20 mouse cellular contexts compared by ENCODE assay signal in the genomic region with DNA sequence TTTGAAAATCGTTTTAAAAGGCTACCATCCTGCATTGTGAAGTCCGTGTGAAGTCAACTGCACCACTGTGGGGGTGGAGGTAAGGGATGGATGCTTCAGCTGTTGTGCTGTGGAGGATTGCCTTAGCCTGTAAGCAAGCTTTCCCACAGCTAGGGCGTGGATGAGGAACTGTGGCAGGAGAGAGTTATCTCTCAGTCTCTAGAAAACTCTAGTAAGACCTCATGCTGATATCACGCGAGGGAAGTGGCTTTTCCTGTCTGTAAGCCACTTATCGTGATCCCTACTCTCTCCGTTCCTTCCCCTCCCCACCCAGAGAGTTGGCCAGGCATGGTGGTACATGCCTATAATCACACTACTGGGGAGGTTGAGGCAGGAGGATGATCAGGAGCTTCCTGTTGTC. TPM values are rescaled to one million over a fixed set of nuclear protein-coding genes. Genes with fewer than 3 reads are reported as not detected.
DNase-seq lines count a peak whose midpoint lies in the region; ATAC-seq and TF ChIP-seq lines count a peak whose summit lies in the region.
"Had no signal": no experiment of that assay in that cellular context is flagged by ENCODE, and none has a peak within 500 bp of the region (broad histone marks: within the 10 kb centered on the region; RNA-seq: fewer than 3 reads in every experiment).

No protein-coding gene starts in this region.

- no peak overlapping the region for H3K4me3 ChIP-seq in midbrain, embryonic 11.5 days (ENCODE audit: low read depth, low read length)
- H3K4me3 ChIP-seq in midbrain, postnatal 0 days (ENCODE audit: low read depth, low read length) = no peak overlapping the region
- no peak overlapping the region for H3K4me3 ChIP-seq in liver, embryonic 11.5 days (ENCODE audit: low read depth, low read length)
- H3K4me3 ChIP-seq in cerebellum, adult 2 months (replicated peaks; ENCODE audit: insufficient read depth, low read depth, low read length) = no peak overlapping the region
- no peak overlapping the region for H3K4me3 ChIP-seq in kidney, embryonic 15.5 days (replicated peaks)
- H3K4me3 ChIP-seq: embryonic facial prominence, embryonic 12.5 days; forebrain, embryonic 15.5 days; midbrain, embryonic 12.5 days; stomach, embryonic 15.5 days had no signal

- no peaks in the 10 kb centered on the region for H3K36me3 ChIP-seq in midbrain, embryonic 11.5 days (ENCODE audit: control insufficient read depth, insufficient read depth, low read length)
- H3K36me3 ChIP-seq in midbrain, postnatal 0 days (ENCODE audit: insufficient read depth, low read length) = peaks cover 3% of the 10 kb centered on the region; the same call in 1 of the 2 replicates
- H3K36me3 ChIP-seq in liver, embryonic 11.5 days (ENCODE audit: control insufficient read depth, insufficient read depth, low read length) = no peaks in the 10 kb centered on the region
- H3K36me3 ChIP-seq in kidney, embryonic 15.5 days = no peaks in the 10 kb centered on the region
- H3K36me3 ChIP-seq: forebrain, embryonic 15.5 days; midbrain, embryonic 12.5 days; stomach, embryonic 15.5 days had no signal

- no peak for TF ChIP-seq POLR2A in cerebellum, adult 2 months (IDR thresholded peaks at IDR 0.05; ENCODE audit: borderline replicate concordance, insufficient read depth, low read length)

- intact Hi-C loops in heart, postnatal 14 days (cut with DNase I) = no loop called here

- no peaks in the 10 kb centered on the region for H3K27me3 ChIP-seq in midbrain, embryonic 11.5 days (ENCODE audit: control insufficient read depth, insufficient read depth, low read length)
- no peaks in the 10 kb centered on the region for H3K27me3 ChIP-seq in midbrain, postnatal 0 days (ENCODE audit: insufficient read depth, low read length)
- no peaks in the 10 kb centered on the region for H3K27me3 ChIP-seq in liver, embryonic 11.5 days (replicated peaks; ENCODE audit: control insufficient read depth, insufficient read depth, low read length)
- no peaks in the 10 kb centered on the region for H3K27me3 ChIP-seq in cerebellum, adult 2 months (ENCODE audit: control insufficient read depth, insufficient read depth, low read length)
- no peaks in the 10 kb centered on the region for H3K27me3 ChIP-seq in kidney, embryonic 15.5 days
- H3K27me3 ChIP-seq: embryonic facial prominence, embryonic 12.5 days; forebrain, embryonic 15.5 days; midbrain, embryonic 12.5 days; stomach, embryonic 15.5 days had no signal

- no peak overlapping the region for H3K27ac ChIP-seq in midbrain, embryonic 11.5 days (ENCODE audit: low read depth, low read length)
- H3K27ac ChIP-seq in midbrain, postnatal 0 days (ENCODE audit: low read depth, low read length) = no peak overlapping the region
- H3K27ac ChIP-seq in liver, embryonic 11.5 days (ENCODE audit: low read depth, low read length) = no peak overlapping the region
- H3K27ac ChIP-seq in cerebellum, adult 2 months (ENCODE audit: insufficient read depth, low read length) = no peak overlapping the region
- no peak overlapping the region for H3K27ac ChIP-seq in kidney, embryonic 15.5 days
- H3K27ac ChIP-seq: embryonic facial prominence, embryonic 12.5 days; midbrain, embryonic 12.5 days; stomach, embryonic 15.5 days had no signal

- peak; percentile 65 for DNase-seq in midbrain, embryonic 11.5 days (ENCODE audit: low spot score, missing footprints)
- no peak for DNase-seq in midbrain, postnatal 0 days (ENCODE audit: low spot score)
- DNase-seq in liver, embryonic 11.5 days (ENCODE audit: low spot score) = no peak
- no peak for DNase-seq in heart, postnatal 14 days
- no peak for DNase-seq in cerebellum, adult 2 months
- DNase-seq: adrenal gland, adult 2 months; cerebellum, adult 9-11 months; kidney, adult 2 months; kidney, postnatal 4 days; layer of hippocampus, postnatal 36 days; left cerebral cortex, postnatal 4 days; lung, adult 2 months; thymus, adult 18-20 months had no signal

- no peak overlapping the region for H3K9ac ChIP-seq in midbrain, embryonic 11.5 days (ENCODE audit: low read length)
- no peak overlapping the region for H3K9ac ChIP-seq in midbrain, postnatal 0 days (replicated peaks; ENCODE audit: low read length, poor library complexity, severe bottlenecking)
- no peak overlapping the region for H3K9ac ChIP-seq in liver, embryonic 11.5 days (ENCODE audit: low read depth, low read length)
- no peak overlapping the region for H3K9ac ChIP-seq in kidney, embryonic 15.5 days
- H3K9ac ChIP-seq: embryonic facial prominence, embryonic 12.5 days; forebrain, embryonic 15.5 days; midbrain, embryonic 12.5 days; stomach, embryonic 15.5 days had no signal

- no peak for ATAC-seq in midbrain, embryonic 11.5 days (ENCODE audit: low FRiP score)
- ATAC-seq in midbrain, postnatal 0 days (ENCODE audit: low FRiP score) = no peak
- ATAC-seq in liver, embryonic 11.5 days (replicated peaks; ENCODE audit: low FRiP score) = peak; percentile 40; the same call in 1 of the 2 replicates
- ATAC-seq in megakaryocyte, adult 5-6 weeks (ENCODE audit: poor library complexity, severe bottlenecking) = 0 out of 2 replicates have a peak, but pooled peaks have one; percentile 26
- ATAC-seq in kidney, embryonic 15.5 days (replicated peaks; ENCODE audit: low FRiP score) = no peak
- ATAC-seq: forebrain, embryonic 15.5 days; inflammation-experienced regulatory T-cells, adult 6 months had no signal

- TF ChIP-seq CTCF in midbrain, postnatal 0 days (IDR thresholded peaks at IDR 0.05) = no peak
- no peak for TF ChIP-seq CTCF in cerebellum, adult 2 months (IDR thresholded peaks at IDR 0.05; ENCODE audit: borderline replicate concordance, insufficient read depth, low read depth, low read length)

- no peaks in the 10 kb centered on the region for H3K4me1 ChIP-seq in midbrain, embryonic 11.5 days (ENCODE audit: control insufficient read depth, insufficient read depth, low read length)
- no peaks in the 10 kb centered on the region; the same call in 1 of the 2 replicates for H3K4me1 ChIP-seq in midbrain, postnatal 0 days (ENCODE audit: insufficient read depth, low read length)
- peaks cover 37% of the 10 kb centered on the region for H3K4me1 ChIP-seq in liver, embryonic 11.5 days (replicated peaks; ENCODE audit: control insufficient read depth, insufficient read depth, low read length)
- H3K4me1 ChIP-seq in cerebellum, adult 2 months (ENCODE audit: control insufficient read depth, insufficient read depth, low read length) = peaks cover 31% of the 10 kb centered on the region
- H3K4me1 ChIP-seq in kidney, embryonic 15.5 days = no peaks in the 10 kb centered on the region
- H3K4me1 ChIP-seq: embryonic facial prominence, embryonic 12.5 days; stomach, embryonic 15.5 days had no signal

- no peak overlapping the region for H3K4me2 ChIP-seq in midbrain, embryonic 11.5 days
- H3K4me2 ChIP-seq in midbrain, postnatal 0 days (ENCODE audit: low read depth, low read length, poor library complexity, severe bottlenecking) = no peak overlapping the region
- H3K4me2 ChIP-seq in liver, embryonic 11.5 days = no peak overlapping the region
- H3K4me2 ChIP-seq in kidney, embryonic 15.5 days = no peak overlapping the region
- H3K4me2 ChIP-seq: embryonic facial prominence, embryonic 12.5 days; forebrain, embryonic 15.5 days; midbrain, embryonic 12.5 days; stomach, embryonic 15.5 days had no signal

- WGBS in midbrain, embryonic 11.5 days = 80% methylated on average over 7 of the region's 7 CpGs
- WGBS in midbrain, postnatal 0 days = 86% methylated on average over 7 of the region's 7 CpGs
- 50% methylated on average over 7 of the region's 7 CpGs for WGBS in liver, embryonic 11.5 days
- WGBS in cerebellum, adult 2 months = 87% methylated on average over 7 of the region's 7 CpGs
- 87% methylated on average over 7 of the region's 7 CpGs for WGBS in kidney, embryonic 15.5 days

- H3K9me3 ChIP-seq in midbrain, embryonic 11.5 days (ENCODE audit: control insufficient read depth, low read length) = no peaks in the 10 kb centered on the region
- H3K9me3 ChIP-seq in midbrain, postnatal 0 days (ENCODE audit: low read length) = no peaks in the 10 kb centered on the region
- H3K9me3 ChIP-seq in liver, embryonic 11.5 days (ENCODE audit: control insufficient read depth, low read length) = no peaks in the 10 kb centered on the region
- 0 out of 2 replicates have a peak, but pooled peaks cover 2% of the 10 kb centered on the region for H3K9me3 ChIP-seq in kidney, embryonic 15.5 days (replicated peaks)
- H3K9me3 ChIP-seq: embryonic facial prominence, embryonic 12.5 days; forebrain, embryonic 15.5 days; midbrain, embryonic 12.5 days; stomach, embryonic 15.5 days had no signal

RNA-seq across cellular contexts. Expression of gene Crtam, which starts 44.9 kb away (rescaled TPM):
- 0.07 TPM in 1 of 2 replicates, not detected in the other for polyA plus RNA-seq in midbrain, embryonic 11.5 days (2014; fragmentation: Nextera tagmentation; extraction: Ambion mirVana)
- 0.05 TPM in 1 of 2 replicates, not detected in the other for total RNA-seq in midbrain, postnatal 0 days (2014; rRNA removed)
- polyA plus RNA-seq in midbrain, postnatal 0 days (2015; fragmentation: Nextera tagmentation; extraction: Ambion mirVana) = 0.28 and 0.37 TPM in 2 replicates
- polyA plus RNA-seq in liver, embryonic 11.5 days (2014; fragmentation: Nextera tagmentation; extraction: Ambion mirVana) = 0.08 and 0.11 TPM in 2 replicates
- 0.45 and 0.62 TPM in 2 replicates for total RNA-seq in megakaryocyte, adult 5-6 weeks (2015)
- total RNA-seq in megakaryocyte, adult 5-6 weeks (2017) = 0.40 and 0.77 TPM in 2 replicates
- total RNA-seq in heart, postnatal 14 days (2021) = under 1 TPM; 0.12 to 0.14 TPM
- polyA plus RNA-seq in cerebellum, adult 2 months (2012; rRNA removed) = 26.4 and 29.5 TPM in 2 replicates
- polyA plus RNA-seq in kidney, embryonic 15.5 days (2015; fragmentation: Nextera tagmentation; extraction: Ambion mirVana) = 0.33 and 0.34 TPM in 2 replicates
- total RNA-seq: adrenal gland, adult 2 months had no signal
- polyA plus RNA-seq: adrenal gland, adult 2 months; forebrain, embryonic 15.5 days; midbrain, embryonic 12.5 days; stomach, embryonic 15.5 days had no signal

Comparison
In these comparisons a context has a peak if more than half of its experiments do, and no peak if none do; other contexts are left out.
1. ATAC-seq: peak in liver, embryonic 11.5 days (single experiment) and megakaryocyte, adult 5-6 weeks (single experiment); none in midbrain, embryonic 11.5 days (single experiment), midbrain, postnatal 0 days (single experiment) and kidney, embryonic 15.5 days (single experiment).
2. RNA of gene Crtam, which starts 44.9 kb away (polyA plus RNA-seq): 26.4 to 29.5 TPM in cerebellum, adult 2 months; 0.28 to 0.37 TPM in midbrain, postnatal 0 days, 0.33 to 0.34 TPM in kidney, embryonic 15.5 days, 0.08 to 0.11 TPM in liver, embryonic 11.5 days and 0.07 TPM in midbrain, embryonic 11.5 days; every median in the first group is over 10 times any median in the second.